Mouse (Mus musculus) heart, embryonic 16.5 days (tissue): Measurements from ENCODE around the gene Bsph1. TPM values are rescaled to one million over a fixed set of nuclear protein-coding genes. Genes with fewer than 3 reads are reported as not detected.
"Not testable (repeated sequence)": the region's sequence is repeated elsewhere in the genome, so short reads cannot be mapped to it uniquely, and the experiment has no call there.

Source experiments
- ATAC-seq: fragments of 200-750 bp; cut with Nextera tagmentation; replicated peaks from 2 replicates; pipeline ENCODE4 v1.8.0; 2017; ENCODE audit warnings: moderate number of reproducible peaks; ENCODE audit not compliant: insufficient read depth, low FRiP score; ENCODE audit errors: extremely low read depth
- H3K27ac ChIP-seq: fragments of 300-500 bp; sonication (generic); 2 replicates; pipeline ENCODE4 v1.5.1; 2014; ENCODE audit warnings: mild to moderate bottlenecking, low read length, control low read depth, moderate library complexity
- H3K27me3 ChIP-seq: fragments of 300-500 bp; sonication (generic); 2 replicates; pipeline ENCODE4 v1.6.1; 2014; ENCODE audit warnings: low read length, mixed read lengths; ENCODE audit not compliant: control insufficient read depth, insufficient read depth
- H3K36me3 ChIP-seq: fragments of 300-500 bp; sonication (generic); 2 replicates; pipeline ENCODE4 v1.6.1; 2014; ENCODE audit not compliant: control insufficient read depth, insufficient read depth
- H3K4me1 ChIP-seq: fragments of 300-500 bp; sonication (generic); 2 replicates; pipeline ENCODE4 v1.6.1; 2014; ENCODE audit warnings: low read length, mixed read lengths; ENCODE audit not compliant: control insufficient read depth, insufficient read depth
- H3K4me2 ChIP-seq: fragments of 300-500 bp; sonication (generic); 2 replicates; pipeline ENCODE4 v1.6.1; 2014; ENCODE audit warnings: low read depth, mild to moderate bottlenecking, control low read depth, low read length
- H3K4me3 ChIP-seq: fragments of 300-500 bp; sonication (generic); 2 replicates; pipeline ENCODE4 v1.5.1; 2014; ENCODE audit warnings: mild to moderate bottlenecking, control low read depth, low read length
- H3K9ac ChIP-seq: fragments of 300-500 bp; sonication (generic); 2 replicates; pipeline ENCODE4 v1.6.1; 2014; ENCODE audit warnings: low read length, control low read depth
- H3K9me3 ChIP-seq: fragments of 300-500 bp; sonication (generic); replicated peaks from 2 replicates; pipeline ENCODE4 v1.6.1; 2016; ENCODE audit warnings: low read length; ENCODE audit not compliant: control insufficient read depth
- WGBS: fragments of 180-500 bp; shearing (Covaris S2); extraction: QIAGEN DNeasy Blood & Tissue Kit; methylation state at CpG from one replicate; pipeline ENCODE4 v1.1.7; 2014; 5-methylcytosine and 5-hydroxymethylcytosine counted together
- polyA plus RNA-seq: library from polyadenylated mRNA; unstranded; fragments of >200 nt; fragmentation: Nextera tagmentation; extraction: Ambion mirVana; gene quantifications from 2 replicates; pipeline ENCODE4 v1.2.1, GENCODE M21; 2015

The Bsph1 gene
- not detected in 2 replicates for polyA plus RNA-seq

DNA sequence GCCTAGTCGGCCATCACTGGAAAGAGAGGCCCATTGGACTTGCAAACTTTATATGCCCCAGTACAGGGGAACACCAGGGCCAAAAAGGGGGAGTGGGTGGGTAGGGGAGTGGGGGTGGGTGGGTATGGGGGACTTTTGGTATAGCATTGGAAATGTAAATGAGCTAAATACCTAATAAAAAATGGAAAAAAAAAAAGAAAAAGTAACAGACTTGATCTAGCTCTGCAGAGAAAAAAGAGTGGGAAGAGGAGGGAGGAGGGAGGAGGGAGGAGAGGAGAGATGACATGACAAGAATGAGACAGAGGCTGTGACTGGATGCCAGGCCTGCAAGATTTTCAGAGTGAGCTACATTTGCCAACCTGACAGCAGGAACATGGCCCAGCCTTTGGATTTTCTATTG is at the start of gene Bsph1:
Gene Bsph1 (plus strand): TSS at position 301 of the 400 bp plus-strand sequence.
- 22% methylated on average over 1 of the region's 1 CpGs for WGBS
- H3K36me3 ChIP-seq, H3K4me2 ChIP-seq, ATAC-seq, H3K4me3 ChIP-seq, H3K9me3 ChIP-seq, H3K27me3 ChIP-seq, H3K27ac ChIP-seq, H3K9ac ChIP-seq, H3K4me1 ChIP-seq: not testable (repeated sequence)

DNA sequence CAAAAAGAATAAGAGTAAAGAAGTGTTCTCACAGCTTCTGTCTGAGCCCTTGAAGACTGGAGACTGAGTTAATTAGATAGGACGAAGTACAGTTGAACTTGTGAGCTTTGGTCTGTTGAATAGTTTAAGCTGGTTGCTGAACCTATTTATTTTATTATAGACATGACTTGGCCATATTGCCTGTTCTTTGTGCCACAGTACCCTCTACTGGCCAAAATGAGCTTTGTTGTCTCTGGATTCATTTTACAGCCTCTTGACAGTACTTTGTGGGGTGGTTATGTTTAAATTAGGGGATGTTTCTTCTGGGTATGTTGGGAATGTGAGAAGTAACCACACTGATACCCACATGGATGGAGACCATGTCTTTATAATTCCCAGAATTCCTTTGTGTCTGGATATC is 60.9 kb downstream of the Bsph1 start:
- H3K9me3 ChIP-seq = peaks cover 5% of the 10 kb centered on the region; the same call in 1 of the 2 replicates
- ATAC-seq = no peak
- WGBS = 64% methylated on average over 1 of the region's 1 CpGs
- no peak overlapping the region for H3K27ac ChIP-seq
- H3K4me3 ChIP-seq = no peak overlapping the region
- H3K27me3 ChIP-seq = no peaks in the 10 kb centered on the region
- no peak overlapping the region for H3K4me2 ChIP-seq
- H3K36me3 ChIP-seq = no peaks in the 10 kb centered on the region
- H3K4me1 ChIP-seq = no peaks in the 10 kb centered on the region
- no peak overlapping the region for H3K9ac ChIP-seq

Other genes starting within 250 kb of the Bsph1 start
- gene Vmn1r89, start 237.8 kb upstream of the Bsph1 start, polyA plus RNA-seq = not detected in 2 replicates
- 52.0 and 58.2 TPM in 2 replicates for gene Lig1, start 173.6 kb upstream of the Bsph1 start, polyA plus RNA-seq
- gene Zswim9, start 172.1 kb upstream of the Bsph1 start, polyA plus RNA-seq = 6.8 and 7.8 TPM in 2 replicates
- 0.39 and 0.67 TPM in 2 replicates for gene Pla2g4c, start 126.2 kb upstream of the Bsph1 start, polyA plus RNA-seq
- gene Cabp5, start 52.7 kb upstream of the Bsph1 start, polyA plus RNA-seq = not detected in 2 replicates
- gene Bsph2, start 120.2 kb downstream of the Bsph1 start, polyA plus RNA-seq = not detected in 2 replicates
- gene Sult2a5, start 173.1 kb downstream of the Bsph1 start, polyA plus RNA-seq = not detected in 2 replicates